Mouse (Mus musculus) stomach, embryonic 15.5 days (tissue): Measurements from ENCODE around the gene Gm11034. TPM values are rescaled to one million over a fixed set of nuclear protein-coding genes. Genes with fewer than 3 reads are reported as not detected.

Source experiments
- ATAC-seq: fragments of 200-750 bp; cut with Nextera tagmentation; 2 replicates; pipeline ENCODE4 v1.8.0; 2017; ENCODE audit warnings: low read depth, moderate number of reproducible peaks, moderate TSS enrichment; ENCODE audit not compliant: insufficient read depth, low FRiP score
- H3K27ac ChIP-seq: fragments of 300-500 bp; sonication (generic); 2 replicates; pipeline ENCODE4 v1.5.1; 2015; ENCODE audit warnings: mild to moderate bottlenecking, inconsistent platforms
- H3K27me3 ChIP-seq: fragments of 300-500 bp; sonication (generic); replicated peaks from 2 replicates; pipeline ENCODE4 v1.6.1; 2015; ENCODE audit warnings: inconsistent platforms
- H3K36me3 ChIP-seq: fragments of 300-500 bp; sonication (generic); 2 replicates; pipeline ENCODE4 v1.6.1; 2015; ENCODE audit warnings: inconsistent platforms
- H3K4me1 ChIP-seq: fragments of 300-500 bp; sonication (generic); 2 replicates; pipeline ENCODE4 v1.6.1; 2015; ENCODE audit warnings: inconsistent platforms
- H3K4me2 ChIP-seq: fragments of 300-500 bp; sonication (generic); 2 replicates; pipeline ENCODE4 v1.6.1; 2015; ENCODE audit warnings: mild to moderate bottlenecking, inconsistent platforms
- H3K4me3 ChIP-seq: fragments of 300-500 bp; sonication (generic); replicated peaks from 2 replicates; pipeline ENCODE4 v1.5.1; 2015; ENCODE audit warnings: inconsistent platforms
- H3K9ac ChIP-seq: fragments of 300-500 bp; sonication (generic); 2 replicates; pipeline ENCODE4 v1.6.1; 2015; ENCODE audit warnings: inconsistent platforms
- H3K9me3 ChIP-seq: fragments of 300-500 bp; sonication (generic); 2 replicates; pipeline ENCODE4 v1.6.1; 2016; ENCODE audit warnings: inconsistent platforms
- WGBS: fragments of 180-500 bp; shearing (Covaris S2); methylation state at CpG from one replicate; pipeline ENCODE4 v1.1.7; 2015; 5-methylcytosine and 5-hydroxymethylcytosine counted together
- polyA plus RNA-seq: library from polyadenylated mRNA; unstranded; fragments of >200 nt; fragmentation: Nextera tagmentation; extraction: Ambion mirVana; gene quantifications from 2 replicates; pipeline ENCODE4 v1.2.1, GENCODE M21; 2015

The Gm11034 gene
- polyA plus RNA-seq, 1 experiment from 2014 or later: not detected

GRCm38 (mm10) chr8:72210222-72210621 lies 3.2 kb downstream of the Gm11034 start:
- Histone ChIP-seq H3K27me3 (no peaks in the 10 kb centered on the region), H3K27ac (no peak overlapping the region), H3K9me3 (no peaks in the 10 kb centered on the region), H3K4me1 (no peaks in the 10 kb centered on the region), H3K36me3 (no peaks in the 10 kb centered on the region), H3K4me2 (no peak overlapping the region), H3K9ac (no peak overlapping the region), H3K4me3 (no peak overlapping the region)
- ATAC-seq: no peak
- 66% methylated on average over 4 of the region's 4 CpGs for WGBS

GRCm38 (mm10) chr8:72208582-72208981 lies 4.9 kb downstream of the Gm11034 start:
- no peak overlapping the region for H3K9ac ChIP-seq
- no peak overlapping the region for H3K4me3 ChIP-seq
- H3K36me3 ChIP-seq: no peaks in the 10 kb centered on the region
- no peak overlapping the region for H3K27ac ChIP-seq
- H3K9me3 ChIP-seq: no peaks in the 10 kb centered on the region
- no peaks in the 10 kb centered on the region for H3K4me1 ChIP-seq
- 68% methylated on average over 1 of the region's 1 CpGs for WGBS
- no peaks in the 10 kb centered on the region for H3K27me3 ChIP-seq
- H3K4me2 ChIP-seq: no peak overlapping the region
- no peak for ATAC-seq

GRCm38 (mm10) chr8:72197997-72198396 lies 15.4 kb downstream of the Gm11034 start:
- Histone ChIP-seq H3K4me3 (no peak overlapping the region), H3K27ac (no peak overlapping the region), H3K9me3 (0 out of 2 replicates have a peak, but pooled peaks cover 4% of the 10 kb centered on the region), H3K4me2 (no peak overlapping the region), H3K27me3 (no peaks in the 10 kb centered on the region), H3K9ac (no peak overlapping the region), H3K36me3 (no peaks in the 10 kb centered on the region), H3K4me1 (no peaks in the 10 kb centered on the region)
- no peak for ATAC-seq
- 64% methylated on average over 8 of the region's 8 CpGs for WGBS

- Histone ChIP-seq H3K36me3 (no peaks in the 10 kb centered on the region), H3K9ac (no peak overlapping the region), H3K27ac (no peak overlapping the region), H3K4me1 (no peaks in the 10 kb centered on the region), H3K9me3 (no peaks in the 10 kb centered on the region), H3K4me2 (no peak overlapping the region), H3K4me3 (no peak overlapping the region), H3K27me3 (no peaks in the 10 kb centered on the region)
- no peak for ATAC-seq
These were observed 21.4 kb downstream of the Gm11034 start for GRCm38 (mm10) chr8:72192065-72192464.

- 55% methylated on average over 2 of the region's 2 CpGs for WGBS
- Histone ChIP-seq H3K9me3 (no peaks in the 10 kb centered on the region), H3K4me2 (0 out of 2 replicates have a peak overlapping the region, but pooled peaks have one; percentile 3), H3K4me3 (no peak overlapping the region), H3K36me3 (no peaks in the 10 kb centered on the region), H3K9ac (no peak overlapping the region), H3K27me3 (no peaks in the 10 kb centered on the region), H3K4me1 (no peaks in the 10 kb centered on the region), H3K27ac (peak overlapping the region; percentile 67)
- no peak for ATAC-seq
These were observed 23.3 kb downstream of the Gm11034 start for GRCm38 (mm10) chr8:72190215-72190539.

- no peaks in the 10 kb centered on the region for H3K36me3 ChIP-seq
- no peaks in the 10 kb centered on the region for H3K9me3 ChIP-seq
- peak; percentile 72 for ATAC-seq
- H3K9ac ChIP-seq: no peak within 1 kb of the TSS
- no peak within 1 kb of the TSS for H3K4me3 ChIP-seq
- H3K27me3 ChIP-seq: no peaks in the 10 kb centered on the region
- no peaks in the 10 kb centered on the region for H3K4me1 ChIP-seq
- H3K4me2 ChIP-seq: 0 out of 2 replicates have a peak within 1 kb of the TSS, but pooled peaks have one; percentile 3
- 60% methylated on average over 12 of the region's 12 CpGs for WGBS
- peak within 1 kb of the TSS; percentile 67 for H3K27ac ChIP-seq
These were observed 23.8 kb downstream of the Gm11034 start, which contains the start of gene Hsh2d for GRCm38 (mm10) chr8:72189417-72190214. Gene Hsh2d, plus strand, starts transcription at chr8:72189638.

GRCm38 (mm10) chr8:72187793-72188331 lies 25.6 kb downstream of the Gm11034 start:
- ATAC-seq: no peak
- WGBS: 86% methylated on average over 2 of the region's 2 CpGs

GRCm38 (mm10) chr8:72183554-72184202 lies 29.8 kb downstream of the Gm11034 start:
- no peaks in the 10 kb centered on the region for H3K4me1 ChIP-seq
- no peak overlapping the region for H3K9ac ChIP-seq
- WGBS: 76% methylated on average over 2 of the region's 2 CpGs
- H3K4me3 ChIP-seq: no peak overlapping the region
- H3K27ac ChIP-seq: no peak overlapping the region
- peaks cover 16% of the 10 kb centered on the region for H3K36me3 ChIP-seq
- no peak for ATAC-seq
- no peak overlapping the region for H3K4me2 ChIP-seq
- H3K27me3 ChIP-seq: no peaks in the 10 kb centered on the region
- no peaks in the 10 kb centered on the region for H3K9me3 ChIP-seq

More at GRCm38 (mm10) chr8:72187793-72188331, 25.6 kb downstream of the Gm11034 start:
- Histone ChIP-seq H3K9ac (no peak overlapping the region), H3K27ac (no peak overlapping the region), H3K4me2 (no peak overlapping the region), H3K9me3 (no peaks in the 10 kb centered on the region), H3K4me1 (no peaks in the 10 kb centered on the region), H3K4me3 (no peak overlapping the region), H3K36me3 (no peaks in the 10 kb centered on the region), H3K27me3 (no peaks in the 10 kb centered on the region)

- no peak overlapping the region for H3K9ac ChIP-seq
- H3K36me3 ChIP-seq: peaks cover 53% of the 10 kb centered on the region
- no peaks in the 10 kb centered on the region for H3K4me1 ChIP-seq
- no peak overlapping the region for H3K4me3 ChIP-seq
- ATAC-seq: peak; percentile 43; the same call in 1 of the 2 replicates
- H3K27me3 ChIP-seq: no peaks in the 10 kb centered on the region
- H3K9me3 ChIP-seq: no peaks in the 10 kb centered on the region
- no peak overlapping the region for H3K4me2 ChIP-seq
- WGBS: 63% methylated on average over 5 of the region's 5 CpGs
- H3K27ac ChIP-seq: no peak overlapping the region
These were observed 36.0 kb downstream of the Gm11034 start for GRCm38 (mm10) chr8:72177346-72177925.

GRCm38 (mm10) chr8:72169681-72170249 lies 43.7 kb downstream of the Gm11034 start:
- ATAC-seq: no peak; the same call in 1 of the 2 replicates
- Histone ChIP-seq H3K9ac (no peak overlapping the region), H3K4me1 (no peaks in the 10 kb centered on the region), H3K4me3 (no peak overlapping the region), H3K9me3 (no peaks in the 10 kb centered on the region), H3K36me3 (peaks cover 37% of the 10 kb centered on the region), H3K27ac (no peak overlapping the region), H3K27me3 (no peaks in the 10 kb centered on the region), H3K4me2 (no peak overlapping the region)
- 66% methylated on average over 3 of the region's 3 CpGs for WGBS

- Histone ChIP-seq H3K4me3 (no peak overlapping the region), H3K27me3 (no peaks in the 10 kb centered on the region), H3K9ac (no peak overlapping the region), H3K4me2 (no peak overlapping the region), H3K4me1 (no peaks in the 10 kb centered on the region), H3K36me3 (peaks cover 32% of the 10 kb centered on the region), H3K27ac (no peak overlapping the region), H3K9me3 (no peaks in the 10 kb centered on the region)
- 89% methylated on average over 3 of the region's 3 CpGs for WGBS
- ATAC-seq: no peak
These were observed 44.3 kb downstream of the Gm11034 start for GRCm38 (mm10) chr8:72169098-72169668.
